Mouse (Mus musculus) gastrocnemius, postnatal 4 days (tissue): ENCODE measurements around the gene Hist1h2ac. TPM values are rescaled to one million over a fixed set of nuclear protein-coding genes. Genes with fewer than 3 reads are reported as not detected.
A peak's percentile ranks its signal among the peaks of the same experiment; 100 is the strongest.

Experiments
- DNase-seq, 2 experiments: peaks; one replicate each; pipeline ENCODE4 v3.0.0; 2021 to 2022; ENCODE audit warnings: low spot score in 2 of 2, mixed read lengths in 2 of 2
- microRNA-seq: library from miRNA; unstranded; fragments of <30 nt; microRNA quantifications from one replicate; pipeline ENCODE4 v1.2.0, GENCODE M21; 2021
- total RNA-seq, 2 experiments: library from RNA; stranded (reverse); gene quantifications; 2 replicates each; pipeline ENCODE4 v1.2.3; 2021

Hist1h2ac gene
- total RNA-seq, 2 experiments from 2014 or later = 12.7 to 14.2 TPM

GRCm38 (mm10) chr13:23662536-23662935, 21.2 kb downstream of the Hist1h2ac start:
- peak in 1 of 2 experiments; percentile 2 for DNase-seq

DNA sequence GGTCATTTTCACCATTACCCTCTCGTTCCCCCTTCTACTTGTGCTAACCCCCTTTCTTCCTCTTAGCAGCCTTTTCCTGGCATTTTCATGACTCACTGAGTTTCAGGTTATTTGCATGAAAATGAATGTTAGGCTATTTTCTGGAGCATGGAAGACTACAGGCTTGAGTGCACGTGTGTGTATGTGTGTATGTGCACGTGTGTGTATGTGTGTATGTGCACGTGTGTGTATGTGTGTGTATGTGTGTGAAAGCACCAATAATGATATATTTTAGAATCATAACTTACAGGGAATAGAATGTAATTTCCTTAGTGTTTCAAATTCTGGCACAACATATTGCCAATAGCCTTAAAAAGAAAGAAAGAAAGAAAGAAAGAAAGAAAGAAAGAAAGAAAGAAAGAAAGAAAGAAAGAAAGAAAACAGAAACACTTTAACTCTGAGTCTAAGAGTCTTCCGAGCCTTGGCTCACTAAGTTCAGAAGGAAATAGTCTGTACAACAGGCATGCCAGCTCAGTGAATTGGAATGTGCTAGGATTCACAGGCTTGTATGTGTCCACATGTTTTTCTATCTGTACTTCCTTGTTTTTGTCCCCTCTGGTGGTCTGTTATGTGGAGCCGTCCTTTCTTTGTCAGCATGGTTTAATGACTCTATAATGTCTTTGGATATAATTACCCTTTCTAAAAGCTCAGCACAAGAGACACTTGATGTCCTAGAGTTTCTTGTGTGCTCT, 23.9 kb downstream of the Hist1h2ac start:
- DNase-seq = peak in 1 of 2 experiments; percentile 2

Small RNA genes lying within 50 kb of the gene (microRNA-seq; reads per million reads assigned to microRNA genes)
- not detected for gene Gm44350

Other genes with a start within 250 kb of the Hist1h2ac start
- not detected for gene Btn1a1, start 218.0 kb downstream of the Hist1h2ac start, total RNA-seq
- gene Btn2a2, start 195.1 kb downstream of the Hist1h2ac start, total RNA-seq = under 1 TPM in 1 of 2 experiments, not detected in 1; 0.23 TPM
- gene Hist1h4h, start 152.9 kb downstream of the Hist1h2ac start, total RNA-seq = 100 to 1,000 TPM; 761 to 939 TPM
- 100 to 1,000 TPM; 329 to 395 TPM for gene Hist1h2af, start 150.0 kb downstream of the Hist1h2ac start, total RNA-seq
- gene Hist1h3g, start 148.5 kb downstream of the Hist1h2ac start, total RNA-seq = 100 to 1,000 TPM; 100 to 143 TPM
- 10 to 100 TPM; 18.5 to 24.9 TPM for gene Hist1h2bh, start 140.6 kb downstream of the Hist1h2ac start, total RNA-seq
- 100 to 1,000 TPM in 1 of 2 experiments, 10 to 100 TPM in 1; 92.1 to 134 TPM for gene Hist1h3f, start 139.9 kb downstream of the Hist1h2ac start, total RNA-seq
- gene Hist1h4f, start 132.3 kb downstream of the Hist1h2ac start, total RNA-seq = 100 to 1,000 TPM; 613 to 773 TPM
- 10 to 100 TPM; 34.6 to 45.9 TPM for gene Hist1h1d, start 130.7 kb downstream of the Hist1h2ac start, total RNA-seq
- 100 to 1,000 TPM; 232 to 273 TPM for gene Hist1h3e, start 121.6 kb downstream of the Hist1h2ac start, total RNA-seq
- 10 to 100 TPM; 63.6 to 92.7 TPM for gene Hist1h2ae, start 112.7 kb downstream of the Hist1h2ac start, total RNA-seq
- 100 to 1,000 TPM; 491 to 581 TPM for gene Hist1h2bg, start 112.6 kb downstream of the Hist1h2ac start, total RNA-seq
- gene Hist1h2bf, start 109.8 kb downstream of the Hist1h2ac start, total RNA-seq = 100 to 1,000 TPM; 240 to 292 TPM
- 10 to 100 TPM; 51.6 to 79.2 TPM for gene Hist1h2ad, start 109.6 kb downstream of the Hist1h2ac start, total RNA-seq
- 10 to 100 TPM; 55.2 to 69.3 TPM for gene Hist1h3d, start 108.2 kb downstream of the Hist1h2ac start, total RNA-seq
- 100 to 1,000 TPM; 302 to 338 TPM for gene Hist1h4d, start 102.3 kb downstream of the Hist1h2ac start, total RNA-seq
- 10 to 100 TPM; 40.8 to 47.6 TPM for gene Hist1h2be, start 62.8 kb downstream of the Hist1h2ac start, total RNA-seq
- 100 to 1,000 TPM; 307 to 345 TPM for gene Hist1h1e, start 61.4 kb downstream of the Hist1h2ac start, total RNA-seq
- 10 to 100 TPM; 71.7 to 84.0 TPM for gene Hist1h2bc, start 251 bp upstream of the Hist1h2ac start, total RNA-seq
- gene Hist1h1t, start 11.9 kb upstream of the Hist1h2ac start, total RNA-seq = 1 to 10 TPM; 1.3 to 1.6 TPM
- gene Hist1h4c, start 14.5 kb upstream of the Hist1h2ac start, total RNA-seq = 100 to 1,000 TPM; 206 to 241 TPM
- 1 to 10 TPM; 5.9 to 6.6 TPM for gene Hfe, start 26.9 kb upstream of the Hist1h2ac start, total RNA-seq
- 100 to 1,000 TPM; 462 to 585 TPM for gene Hist1h1c, start 54.9 kb upstream of the Hist1h2ac start, total RNA-seq
- gene Hist1h3c, start 61.7 kb upstream of the Hist1h2ac start, total RNA-seq = 100 to 1,000 TPM; 162 to 207 TPM
- 100 to 1,000 TPM; 215 to 270 TPM for gene Hist1h2bb, start 62.8 kb upstream of the Hist1h2ac start, total RNA-seq
- 100 to 1,000 TPM; 390 to 456 TPM for gene Hist1h2ab, start 67.2 kb upstream of the Hist1h2ac start, total RNA-seq
- 100 to 1,000 TPM; 433 to 519 TPM for gene Hist1h3b, start 68.3 kb upstream of the Hist1h2ac start, total RNA-seq
- 100 to 1,000 TPM; 298 to 366 TPM for gene Hist1h4b, start 73.1 kb upstream of the Hist1h2ac start, total RNA-seq
- gene Hist1h4a, start 77.3 kb upstream of the Hist1h2ac start, total RNA-seq = 100 to 1,000 TPM; 369 to 391 TPM
- gene Hist1h3a, start 78.4 kb upstream of the Hist1h2ac start, total RNA-seq = 100 to 1,000 TPM; 353 to 457 TPM
- 100 to 1,000 TPM; 271 to 321 TPM for gene Hist1h1a, start 79.7 kb upstream of the Hist1h2ac start, total RNA-seq
- gene Trim38, start 86.0 kb upstream of the Hist1h2ac start, total RNA-seq = not detected
- gene Slc17a2, start 123.0 kb upstream of the Hist1h2ac start, total RNA-seq = under 1 TPM in 1 of 2 experiments, not detected in 1; 0.31 TPM
- under 1 TPM; 0.17 to 0.18 TPM for gene Slc17a3, start 155.5 kb upstream of the Hist1h2ac start, total RNA-seq
- not detected for gene Slc17a1, start 183.8 kb upstream of the Hist1h2ac start, total RNA-seq
- gene Slc17a4, start 231.1 kb upstream of the Hist1h2ac start, total RNA-seq = not detected